Mouse (Mus musculus) ES-E14 (cell line): ENCODE data around the gene Znhit1. TPM values are rescaled to one million over a fixed set of nuclear protein-coding genes. Genes with fewer than 3 reads are reported as not detected.

Source experiments
- DNase-seq: peaks from one replicate; pipeline ENCODE4 v3.0.0-alpha.2; 2013; ENCODE audit warnings: low read depth, low spot score
- H3K27ac ChIP-seq: 2 replicates; pipeline ENCODE4 v1.5.1; 2012; ENCODE audit warnings: low read depth, mild to moderate bottlenecking, low read length, moderate library complexity, mixed read lengths; ENCODE audit not compliant: poor library complexity, insufficient read depth, severe bottlenecking
- H3K36me3 ChIP-seq: 2 replicates; pipeline ENCODE4 v1.6.1; 2012; ENCODE audit warnings: mild to moderate bottlenecking, low read length, moderate library complexity, mixed read lengths; ENCODE audit not compliant: control insufficient read depth, poor library complexity, insufficient read depth, severe bottlenecking
- H3K4me1 ChIP-seq, 2 experiments: fragments of 150-350 bp in 1 of 2; sonication (generic) in 1 of 2; 2 replicates each; pipeline ENCODE4 v1.6.1; 2012; ENCODE audit warnings: low read length in 2 of 2, mild to moderate bottlenecking in 1 of 2, mixed read lengths in 1 of 2; ENCODE audit not compliant: control insufficient read depth in 2 of 2, insufficient read depth in 2 of 2, poor library complexity in 1 of 2
- H3K4me3 ChIP-seq, 2 experiments: fragments of 150-350 bp in 1 of 2; sonication (generic) in 1 of 2; 2 replicates each; pipeline ENCODE4 v1.5.1; 2012; ENCODE audit warnings: low read length in 2 of 2, low read depth in 1 of 2, mild to moderate bottlenecking in 1 of 2, mixed read lengths in 1 of 2; ENCODE audit not compliant: insufficient read depth in 1 of 2, poor library complexity in 1 of 2, severe bottlenecking in 1 of 2
- H3K9ac ChIP-seq: 2 replicates; pipeline ENCODE4 v1.6.1; 2012; ENCODE audit warnings: low read depth, mild to moderate bottlenecking, low read length, mixed read lengths; ENCODE audit not compliant: poor library complexity, insufficient read depth, severe bottlenecking
- H3K9me3 ChIP-seq: fragments of 150-350 bp; sonication (generic); 2 replicates; pipeline ENCODE4 v1.6.1; 2012; ENCODE audit warnings: low read depth, mild to moderate bottlenecking, low read length; ENCODE audit not compliant: control insufficient read depth, insufficient read depth
- CHD2 ChIP-seq: IDR thresholded peaks from 2 replicates; pipeline ENCODE4 v1.6.1; 2014; ENCODE audit warnings: mild to moderate bottlenecking, low read depth, low read length, inconsistent platforms
- HCFC1 ChIP-seq: IDR thresholded peaks from 2 replicates; pipeline ENCODE4 v1.6.1; 2012; ENCODE audit warnings: low read length, inconsistent platforms, borderline replicate concordance; ENCODE audit not compliant: insufficient read depth
- MAFK ChIP-seq: IDR thresholded peaks from 2 replicates; pipeline ENCODE4 v1.6.1; 2014; ENCODE audit warnings: mild to moderate bottlenecking, low read depth, low read length, inconsistent platforms; ENCODE audit not compliant: insufficient read depth
- ZC3H11A ChIP-seq: IDR thresholded peaks from 2 replicates; pipeline ENCODE4 v1.6.1; 2012; ENCODE audit warnings: low read depth, mild to moderate bottlenecking, inconsistent platforms, low read length, borderline replicate concordance
- ZNF384 ChIP-seq: IDR thresholded peaks from 2 replicates; pipeline ENCODE4 v1.6.1; 2012; ENCODE audit warnings: low read depth, low read length, inconsistent platforms
- in situ Hi-C, 2 experiments: fragments of 600-800 bp; cut with MboI; formaldehyde crosslinking; loops; one replicate each; pipeline ENCODE4 v1.15.1; 2025; ENCODE audit warnings: low sequenced_read_pairs in 2 of 2, inconsistent platforms in 1 of 2; ENCODE audit not compliant: unreplicated experiment in 2 of 2
- total RNA-seq: library from RNA; depleted of rRNA; stranded (reverse); fragments of 300-350 nt; gene quantifications from 2 replicates; pipeline ENCODE4 v1.2.3, GENCODE M21; 2012

Gene Znhit1
- total RNA-seq, 1 experiment, result 46.0 TPM

DNA sequence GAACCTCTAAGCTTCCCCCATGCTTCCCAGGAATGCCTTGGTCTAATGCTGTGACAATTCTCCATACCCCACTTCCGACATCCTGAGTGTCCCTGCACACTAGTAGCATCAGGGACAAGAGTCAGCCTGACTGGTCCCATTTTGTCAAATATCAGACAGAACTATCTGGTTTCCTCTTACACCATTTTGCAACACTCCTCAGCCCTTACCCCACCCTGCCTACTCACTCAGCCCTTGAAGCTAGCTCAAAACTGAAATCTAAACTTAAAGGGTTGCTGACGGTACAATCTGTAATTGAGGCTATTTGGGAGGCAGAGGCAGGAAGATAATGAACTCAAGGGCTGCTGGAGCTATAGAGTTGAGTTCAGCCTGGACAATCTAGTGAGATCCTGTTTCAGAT is 8.1 kb downstream of the Znhit1 start:
- no peaks in the 10 kb centered on the region for H3K9me3 ChIP-seq

DNA sequence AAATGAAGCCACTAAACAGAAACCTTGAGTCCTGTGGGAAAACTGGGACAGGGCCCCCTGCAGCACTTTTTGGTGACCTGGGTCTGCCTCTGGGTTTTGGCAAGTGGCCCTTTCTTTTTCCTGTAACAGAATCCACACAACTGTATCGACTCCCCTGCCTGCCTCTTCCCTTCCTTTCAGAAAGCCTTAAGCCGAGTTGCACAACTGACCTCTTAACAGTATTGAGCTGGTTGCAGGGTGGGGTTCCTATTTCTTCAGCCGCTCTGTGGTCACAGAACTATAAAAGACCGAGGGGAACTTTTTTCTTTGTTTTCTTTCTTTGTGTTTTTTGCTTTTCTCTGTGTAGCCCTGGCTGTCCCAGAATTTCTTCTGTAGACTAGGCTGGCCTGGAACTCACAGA is 10.1 kb downstream of the Znhit1 start:
- no peak for DNase-seq
- no peak for TF ChIP-seq HCFC1
- no peak for TF ChIP-seq MAFK
- no peak for TF ChIP-seq CHD2
- no peak for TF ChIP-seq ZNF384
- no peak for TF ChIP-seq ZC3H11A
- H3K9ac ChIP-seq, result no peak overlapping the region
- no peak overlapping the region for H3K4me3 ChIP-seq
- in situ Hi-C loops, result no loop called here
- H3K9me3 ChIP-seq, result no peaks in the 10 kb centered on the region
- 0 out of 4 replicates have a peak, but pooled peaks cover 0 to 2% of the 10 kb centered on the region in 2 experiments for H3K4me1 ChIP-seq
- H3K27ac ChIP-seq, result no peak overlapping the region
- H3K36me3 ChIP-seq, result peaks cover 3% of the 10 kb centered on the region

More for the DNA sequence above, 8.1 kb downstream of the Znhit1 start:
- no peak for DNase-seq
- Histone ChIP-seq H3K9ac (no peak overlapping the region), H3K4me1 (0 out of 4 replicates have a peak, but pooled peaks cover 0 to 2% of the 10 kb centered on the region in 2 experiments), H3K27ac (no peak overlapping the region), H3K4me3 (no peak overlapping the region), H3K36me3 (peaks cover 3% of the 10 kb centered on the region)
- no peak for TF ChIP-seq MAFK
- in situ Hi-C loops, result no loop called here

DNA sequence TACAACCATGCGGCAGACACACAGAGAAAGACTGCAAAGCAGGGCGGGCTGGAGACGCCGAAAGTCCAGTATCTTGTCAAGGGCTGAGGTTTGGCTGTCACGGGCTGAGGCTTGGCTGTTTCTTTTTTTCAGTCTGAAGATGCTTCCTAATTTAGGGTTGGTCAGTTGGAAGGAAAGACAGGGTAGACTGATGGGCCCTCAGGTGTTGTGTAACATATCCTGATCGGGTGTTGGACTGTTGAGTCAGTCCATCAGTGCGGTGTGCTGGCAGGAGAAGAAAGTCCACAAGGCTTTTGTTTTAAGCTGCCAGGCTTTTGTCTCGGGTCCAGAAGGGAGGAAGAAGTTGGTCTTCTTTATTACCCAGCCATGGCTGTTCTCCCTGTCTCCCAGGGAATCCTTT is 14.2 kb downstream of the Znhit1 start:
- Histone ChIP-seq H3K4me1 (no peaks in the 10 kb centered on the region), H3K36me3 (no peaks in the 10 kb centered on the region), H3K9me3 (no peaks in the 10 kb centered on the region), H3K9ac (no peak overlapping the region), H3K4me3 (no peak overlapping the region), H3K27ac (no peak overlapping the region)
- no peak for DNase-seq
- in situ Hi-C loops, result no loop called here
- no peak for TF ChIP-seq HCFC1

DNA sequence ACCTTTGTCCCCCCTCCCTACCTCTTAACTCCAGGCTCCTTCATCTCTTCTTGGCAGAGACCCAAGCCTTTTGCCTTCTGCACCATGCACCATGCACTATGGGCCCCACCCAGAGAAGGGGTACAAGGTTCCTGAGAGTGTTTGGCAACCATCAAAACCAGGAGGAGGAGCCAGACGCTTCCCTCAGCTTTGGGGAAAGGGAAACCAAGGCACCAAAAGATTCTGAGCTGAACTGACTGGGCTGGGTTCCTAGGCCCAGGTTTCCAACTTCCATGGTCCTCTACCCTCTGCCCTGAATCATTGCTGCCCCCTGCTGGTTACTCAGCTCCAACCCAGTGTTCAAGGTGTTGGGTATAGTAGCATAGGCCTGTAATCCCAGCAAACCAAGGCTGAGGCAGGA is 17.1 kb downstream of the Znhit1 start:
- H3K4me1 ChIP-seq, result peaks cover 0 to 20% of the 10 kb centered on the region in 2 experiments; a peak in 2 of 4 replicates
- peak; percentile 85 for DNase-seq
- no peak overlapping the region for H3K27ac ChIP-seq
- no peak for TF ChIP-seq ZNF384
- TF ChIP-seq HCFC1, result no peak
- no peak for TF ChIP-seq CHD2
- no peak for TF ChIP-seq MAFK
- no peak for TF ChIP-seq ZC3H11A
- H3K9me3 ChIP-seq, result no peaks in the 10 kb centered on the region
- H3K4me3 ChIP-seq, result no peak overlapping the region
- in situ Hi-C loops, result no loop called here
- H3K9ac ChIP-seq, result no peak overlapping the region; the same call in 1 of the 2 replicates
- H3K36me3 ChIP-seq, result peaks cover 11% of the 10 kb centered on the region

DNA sequence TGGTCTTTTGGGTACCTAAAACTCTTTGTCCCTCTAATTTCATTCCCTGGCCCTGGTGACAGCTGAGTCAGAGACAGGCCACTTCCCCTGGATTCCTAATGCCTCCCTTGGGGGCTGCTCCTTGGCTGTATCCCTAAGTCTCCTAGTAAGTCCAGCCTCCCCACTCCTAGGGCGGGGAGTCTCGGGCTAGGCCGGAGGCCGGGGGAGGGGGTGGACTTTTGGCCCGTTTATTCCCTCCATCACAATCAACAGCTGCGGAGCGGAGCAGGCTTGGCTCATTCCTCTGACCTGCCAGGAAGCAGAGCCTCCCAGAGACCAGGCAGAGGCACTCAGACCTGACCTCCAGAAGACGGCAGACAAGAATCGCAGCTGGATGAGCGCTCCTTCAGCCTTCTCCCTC is 20.2 kb downstream of the Znhit1 start:
- Histone ChIP-seq H3K4me3 (no peak overlapping the region), H3K9ac (no peak overlapping the region; the same call in 1 of the 2 replicates), H3K27ac (no peak overlapping the region), H3K4me1 (peaks cover 3 to 32% of the 10 kb centered on the region in 2 experiments; a peak in 3 of 4 replicates), H3K9me3 (no peaks in the 10 kb centered on the region), H3K36me3 (peaks cover 36% of the 10 kb centered on the region)
- no peak for DNase-seq
- TF ChIP-seq MAFK (no peak), CHD2 (no peak), HCFC1 (no peak), ZNF384 (no peak), ZC3H11A (no peak)
- in situ Hi-C loops, result no loop called here
